Mouse (Mus musculus): ENCODE results near the gene Prtn3. TPM values are rescaled to one million over a fixed set of nuclear protein-coding genes. Genes with fewer than 3 reads are reported as not detected.

Prtn3 gene
- polyA plus RNA-seq, 1 experiment from 2014 or later: 3.5 TPM

- Histone ChIP-seq H3K9me3 (ENCODE audit: low read depth, low read length) (no peaks in the 10 kb centered on the region), H3K9ac (no peak overlapping the region), H3K4me3 (ENCODE audit: low read depth, low read length) (no peak overlapping the region), H3K36me3 (ENCODE audit: insufficient read depth) (peaks cover 60% of the 10 kb centered on the region), H3K27me3 (ENCODE audit: insufficient read depth, low read length) (no peaks in the 10 kb centered on the region), H3K27ac (ENCODE audit: low read depth) (no peak overlapping the region), H3K4me1 (ENCODE audit: insufficient read depth) (no peaks in the 10 kb centered on the region), H3K4me2 (no peak overlapping the region)
- peak; percentile 65 for TF ChIP-seq CTCF (IDR thresholded peaks at IDR 0.05; ENCODE audit: low read depth)
- peak; percentile 12; the same call in 1 of the 2 replicates for ATAC-seq (ENCODE audit: insufficient read depth)
- WGBS: 64% methylated on average over 19 of the region's 19 CpGs
- DNase-seq: no peak
Observed at GRCm38 (mm10) chr10:79865801-79866295, 8.4 kb upstream of the Prtn3 start.

DNA sequence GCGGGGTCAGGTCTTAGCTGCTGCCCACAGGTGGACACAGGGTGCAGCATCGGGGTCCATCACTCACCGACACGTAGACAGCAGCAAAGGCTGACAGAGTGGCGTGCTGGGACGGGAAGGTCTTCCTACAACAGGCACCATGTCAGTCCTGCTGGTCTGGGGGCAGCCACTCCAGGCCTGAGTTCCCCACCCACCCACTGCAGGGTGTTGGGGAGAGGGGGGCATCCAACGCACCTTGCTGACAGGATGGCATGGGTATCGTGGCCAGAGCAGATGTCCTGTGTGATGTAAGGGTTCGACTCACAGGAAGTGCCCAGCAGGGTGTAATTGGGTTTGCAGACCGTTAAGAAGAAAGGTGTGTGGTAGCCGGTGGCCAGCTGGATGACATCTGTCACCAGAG is 7.7 kb upstream of the Prtn3 start:
- ATAC-seq (ENCODE audit: insufficient read depth): no peak
- DNase-seq: no peak
- no peak for TF ChIP-seq CTCF (IDR thresholded peaks at IDR 0.05; ENCODE audit: low read depth)
- Histone ChIP-seq H3K4me3 (ENCODE audit: low read depth, low read length) (no peak overlapping the region), H3K27ac (ENCODE audit: low read depth) (no peak overlapping the region), H3K9me3 (ENCODE audit: low read depth, low read length) (no peaks in the 10 kb centered on the region), H3K36me3 (ENCODE audit: insufficient read depth) (peaks cover 53% of the 10 kb centered on the region), H3K27me3 (ENCODE audit: insufficient read depth, low read length) (no peaks in the 10 kb centered on the region), H3K4me2 (no peak overlapping the region), H3K9ac (no peak overlapping the region), H3K4me1 (ENCODE audit: insufficient read depth) (no peaks in the 10 kb centered on the region)
- 66% methylated on average over 11 of the region's 11 CpGs for WGBS

DNA sequence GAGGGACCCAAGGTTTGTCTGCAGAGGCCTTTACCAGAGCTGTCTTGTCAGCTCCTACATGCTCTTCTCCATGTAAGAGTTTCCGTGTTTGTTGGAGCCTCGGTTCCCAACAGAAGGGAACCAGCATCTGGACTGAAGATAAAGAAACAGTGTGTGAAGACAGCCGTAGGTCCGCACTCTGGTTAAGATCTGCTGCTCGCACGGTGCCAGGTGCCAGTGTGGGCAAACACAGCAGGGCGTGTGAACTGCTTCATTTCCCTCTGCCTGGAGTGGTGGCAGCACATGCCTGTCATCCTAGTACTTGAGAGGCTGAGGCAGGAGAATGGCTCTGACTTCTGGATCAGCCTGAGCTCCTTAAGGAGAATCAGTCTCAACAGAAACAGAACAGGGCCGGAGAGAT is 2.4 kb upstream of the Prtn3 start:
- no peak overlapping the region for H3K27ac ChIP-seq (ENCODE audit: low read depth)
- 0 out of 2 replicates have a peak, but pooled peaks cover under 1% of the 10 kb centered on the region for H3K36me3 ChIP-seq (ENCODE audit: insufficient read depth)
- no peak overlapping the region for H3K9ac ChIP-seq
- H3K9me3 ChIP-seq (ENCODE audit: low read depth, low read length): no peaks in the 10 kb centered on the region
- no peaks in the 10 kb centered on the region for H3K27me3 ChIP-seq (ENCODE audit: insufficient read depth, low read length)
- no peak overlapping the region for H3K4me2 ChIP-seq
- ATAC-seq (ENCODE audit: insufficient read depth) (no peak), DNase-seq (no peak)
- no peak for TF ChIP-seq CTCF (IDR thresholded peaks at IDR 0.05; ENCODE audit: low read depth)
- WGBS: 87% methylated on average over 8 of the region's 8 CpGs
- no peak overlapping the region for H3K4me3 ChIP-seq (ENCODE audit: low read depth, low read length)
- no peaks in the 10 kb centered on the region; the same call in 1 of the 2 replicates for H3K4me1 ChIP-seq (ENCODE audit: insufficient read depth)

- Histone ChIP-seq H3K27ac (ENCODE audit: low read depth) (no peak overlapping the region), H3K4me3 (ENCODE audit: low read depth, low read length) (peak overlapping the region; percentile 72; the same call in 1 of the 2 replicates), H3K4me2 (peak overlapping the region; percentile 97), H3K36me3 (ENCODE audit: insufficient read depth) (no peaks in the 10 kb centered on the region), H3K4me1 (ENCODE audit: insufficient read depth) (no peaks in the 10 kb centered on the region; the same call in 1 of the 2 replicates), H3K27me3 (ENCODE audit: insufficient read depth, low read length) (no peaks in the 10 kb centered on the region), H3K9me3 (ENCODE audit: low read depth, low read length) (no peaks in the 10 kb centered on the region), H3K9ac (peak overlapping the region; percentile 79; the same call in 1 of the 2 replicates)
- no peak for DNase-seq
- no peak for TF ChIP-seq CTCF (IDR thresholded peaks at IDR 0.05; ENCODE audit: low read depth)
- 46% methylated on average over 3 of the region's 3 CpGs for WGBS
- ATAC-seq (ENCODE audit: insufficient read depth): no peak
Observed at GRCm38 (mm10) chr10:79872862-79873261, 1.4 kb upstream of the Prtn3 start.

DNA sequence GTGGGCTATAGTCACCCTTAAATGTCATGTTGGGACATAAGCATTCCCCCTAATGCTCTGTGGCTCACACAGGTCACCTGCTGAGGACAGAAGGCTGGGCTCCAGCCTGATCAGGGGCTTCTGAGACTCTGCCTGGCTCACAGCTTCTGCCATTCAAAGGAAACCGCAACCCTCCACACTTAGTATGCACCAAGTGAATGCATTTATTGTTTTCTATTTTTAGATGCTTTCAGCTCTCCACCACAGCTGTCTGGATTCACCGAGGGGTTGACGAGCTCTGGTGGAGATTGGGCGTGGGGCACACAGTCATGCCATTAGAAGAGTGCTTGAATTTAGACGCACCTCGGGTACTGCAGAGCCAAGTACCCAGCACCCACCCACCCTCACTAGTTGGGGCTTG is 963 bp upstream of the Prtn3 start:
- Histone ChIP-seq H3K27ac (ENCODE audit: low read depth) (no peak overlapping the region; the same call in 1 of the 2 replicates), H3K9me3 (ENCODE audit: low read depth, low read length) (no peaks in the 10 kb centered on the region), H3K9ac (peak overlapping the region; percentile 79), H3K4me1 (ENCODE audit: insufficient read depth) (no peaks in the 10 kb centered on the region; the same call in 1 of the 2 replicates), H3K4me2 (peak overlapping the region; percentile 97), H3K36me3 (ENCODE audit: insufficient read depth) (no peaks in the 10 kb centered on the region), H3K27me3 (ENCODE audit: insufficient read depth, low read length) (no peaks in the 10 kb centered on the region), H3K4me3 (ENCODE audit: low read depth, low read length) (peak overlapping the region; percentile 72)
- no peak for DNase-seq
- 7% methylated on average over 6 of the region's 6 CpGs for WGBS
- TF ChIP-seq CTCF (IDR thresholded peaks at IDR 0.05; ENCODE audit: low read depth): no peak
- no peak for ATAC-seq (ENCODE audit: insufficient read depth)

DNA sequence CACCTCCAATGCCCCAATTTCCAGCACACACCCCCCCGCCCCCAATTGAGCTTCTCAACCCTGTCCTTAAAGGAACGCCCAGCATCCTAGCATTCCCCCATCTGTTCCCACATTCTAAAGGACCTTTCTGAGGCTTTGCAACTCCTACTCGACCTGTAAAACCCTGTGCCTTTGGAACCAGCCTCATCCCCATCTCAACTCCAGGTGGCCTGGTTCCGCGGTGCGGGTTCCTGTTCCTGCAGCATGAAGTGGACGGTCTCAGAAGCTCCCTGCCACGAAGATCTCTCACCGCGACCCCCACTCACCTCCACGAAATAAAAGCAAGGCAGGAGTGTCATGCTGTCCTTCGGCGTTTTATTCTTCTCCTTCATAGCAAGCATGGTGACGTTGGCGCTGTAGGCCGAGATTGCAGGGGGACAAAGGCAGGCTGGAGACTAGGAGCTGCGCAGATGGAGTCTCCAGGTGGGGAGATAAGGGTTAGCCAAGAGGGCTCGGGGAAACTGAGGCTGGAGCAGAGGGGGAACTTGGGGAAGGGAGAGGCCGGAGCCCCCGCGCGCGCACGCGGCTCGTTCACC is 474 bp upstream of the Prtn3 start:
- peak; percentile 36 for DNase-seq
- Histone ChIP-seq H3K4me1 (ENCODE audit: insufficient read depth) (no peaks in the 10 kb centered on the region; the same call in 1 of the 2 replicates), H3K9ac (peak overlapping the region; percentile 79), H3K36me3 (ENCODE audit: insufficient read depth) (no peaks in the 10 kb centered on the region), H3K27me3 (ENCODE audit: insufficient read depth, low read length) (no peaks in the 10 kb centered on the region), H3K9me3 (ENCODE audit: low read depth, low read length) (no peaks in the 10 kb centered on the region), H3K4me3 (ENCODE audit: low read depth, low read length) (peak overlapping the region; percentile 72), H3K27ac (ENCODE audit: low read depth) (peak overlapping the region; percentile 37; the same call in 1 of the 2 replicates), H3K4me2 (peak overlapping the region; percentile 97)
- TF ChIP-seq CTCF (IDR thresholded peaks at IDR 0.05; ENCODE audit: low read depth): no peak
- WGBS: 1% methylated on average over 26 of the region's 26 CpGs
- no peak; the same call in 1 of the 2 replicates for ATAC-seq (ENCODE audit: insufficient read depth)

DNA sequence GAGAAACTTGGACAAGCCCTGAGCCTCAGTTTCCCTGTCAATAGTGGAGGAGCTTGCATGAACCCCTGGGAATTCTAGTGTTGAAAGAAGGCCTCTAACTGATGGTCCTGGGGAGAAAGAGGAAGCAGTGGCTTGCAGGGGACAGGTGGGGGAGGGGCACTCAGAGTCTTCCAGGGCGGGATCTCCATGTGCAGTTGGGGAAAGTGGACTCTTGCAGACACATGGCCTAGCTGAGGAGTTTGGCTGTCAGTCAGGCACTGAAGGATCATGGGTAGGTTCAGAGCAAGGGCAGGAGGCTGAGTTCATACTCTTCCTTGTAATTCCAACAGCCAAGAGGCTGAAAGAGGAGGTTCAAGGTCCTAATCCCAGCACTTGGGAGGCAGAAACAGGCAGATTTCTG is 2.9 kb downstream of the Prtn3 start:
- Histone ChIP-seq H3K4me2 (no peak overlapping the region), H3K36me3 (ENCODE audit: insufficient read depth) (no peaks in the 10 kb centered on the region), H3K4me1 (ENCODE audit: insufficient read depth) (peaks cover 4% of the 10 kb centered on the region), H3K9ac (no peak overlapping the region), H3K4me3 (ENCODE audit: low read depth, low read length) (no peak overlapping the region), H3K27ac (ENCODE audit: low read depth) (no peak overlapping the region), H3K27me3 (ENCODE audit: insufficient read depth, low read length) (no peaks in the 10 kb centered on the region), H3K9me3 (ENCODE audit: low read depth, low read length) (no peaks in the 10 kb centered on the region)
- ATAC-seq (ENCODE audit: insufficient read depth) (no peak), DNase-seq (no peak)
- WGBS: 23% methylated on average over 1 of the region's 1 CpGs
- TF ChIP-seq CTCF (IDR thresholded peaks at IDR 0.05; ENCODE audit: low read depth): no peak

Measured in lung, embryonic 14.5 days (tissue).